Mouse (Mus musculus) lung, embryonic 16.5 days (tissue): ENCODE data around the gene Tmc7. TPM values are rescaled to one million over a fixed set of nuclear protein-coding genes. Genes with fewer than 3 reads are reported as not detected.

Experiments
- ATAC-seq: fragments of 200-750 bp; cut with Nextera tagmentation; 2 replicates; pipeline ENCODE4 v1.8.0; 2017; ENCODE audit warnings: low read depth, mild to moderate bottlenecking, moderate library complexity
- H3K27ac ChIP-seq: fragments of 300-500 bp; sonication (generic); 2 replicates; pipeline ENCODE4 v1.5.1; 2014; ENCODE audit warnings: mild to moderate bottlenecking, control low read depth, low read length
- H3K27me3 ChIP-seq: fragments of 300-500 bp; sonication (generic); 2 replicates; pipeline ENCODE4 v1.6.1; 2014; ENCODE audit warnings: low read depth, low read length, mixed read lengths; ENCODE audit not compliant: control insufficient read depth, insufficient read depth
- H3K36me3 ChIP-seq: fragments of 300-500 bp; sonication (generic); 2 replicates; pipeline ENCODE4 v1.6.1; 2014; ENCODE audit warnings: low read length; ENCODE audit not compliant: control insufficient read depth, insufficient read depth
- H3K4me1 ChIP-seq: fragments of 300-500 bp; sonication (generic); replicated peaks from 2 replicates; pipeline ENCODE4 v1.6.1; 2014; ENCODE audit warnings: low read length, mixed read lengths; ENCODE audit not compliant: control insufficient read depth, insufficient read depth
- H3K4me2 ChIP-seq: fragments of 300-500 bp; sonication (generic); 2 replicates; pipeline ENCODE4 v1.6.1; 2014; ENCODE audit warnings: low read depth, low read length, control low read depth
- H3K4me3 ChIP-seq: fragments of 300-500 bp; sonication (generic); 2 replicates; pipeline ENCODE4 v1.5.1; 2014; ENCODE audit warnings: mild to moderate bottlenecking, low read length, control low read depth
- H3K9ac ChIP-seq: fragments of 300-500 bp; sonication (generic); 2 replicates; pipeline ENCODE4 v1.6.1; 2014; ENCODE audit warnings: low read length, control low read depth
- H3K9me3 ChIP-seq: fragments of 300-500 bp; sonication (generic); 2 replicates; pipeline ENCODE4 v1.6.1; 2016; ENCODE audit warnings: low read length; ENCODE audit not compliant: control insufficient read depth
- WGBS: fragments of 180-500 bp; shearing (Covaris S2); extraction: QIAGEN DNeasy Blood & Tissue Kit; methylation state at CpG from one replicate; pipeline ENCODE4 v1.1.7; 2014; 5-methylcytosine and 5-hydroxymethylcytosine counted together
- polyA plus RNA-seq: library from polyadenylated mRNA; unstranded; fragments of >200 nt; fragmentation: Nextera tagmentation; extraction: Ambion mirVana; gene quantifications from 2 replicates; pipeline ENCODE4 v1.2.1, GENCODE M21; 2015

The Tmc7 gene
- polyA plus RNA-seq, 1 experiment from 2014 or later, result 3.3 TPM

GRCm38 (mm10) chr7:118532519-118533177 lies 51.9 kb downstream of the Tmc7 start:
- under 1% methylated on average over 36 of the region's 36 CpGs for WGBS
- Histone ChIP-seq H3K27ac (peak overlapping the region; percentile 97), H3K36me3 (no peaks in the 10 kb centered on the region), H3K9ac (peak overlapping the region; percentile 89), H3K4me2 (peak overlapping the region; percentile 79), H3K4me1 (peaks cover 10% of the 10 kb centered on the region; the same call in 1 of the 2 replicates), H3K27me3 (no peaks in the 10 kb centered on the region), H3K9me3 (no peaks in the 10 kb centered on the region), H3K4me3 (peak overlapping the region; percentile 84)
- ATAC-seq, result peak; percentile 94

GRCm38 (mm10) chr7:118526967-118527366 lies 57.6 kb downstream of the Tmc7 start:
- ATAC-seq, result no peak
- H3K36me3 ChIP-seq, result peaks cover 7% of the 10 kb centered on the region; the same call in 1 of the 2 replicates
- H3K27ac ChIP-seq, result no peak overlapping the region
- no peaks in the 10 kb centered on the region for H3K4me1 ChIP-seq
- no peak overlapping the region for H3K4me2 ChIP-seq
- H3K27me3 ChIP-seq, result no peaks in the 10 kb centered on the region
- no peak overlapping the region for H3K4me3 ChIP-seq
- 82% methylated on average over 4 of the region's 4 CpGs for WGBS
- H3K9ac ChIP-seq, result no peak overlapping the region
- no peaks in the 10 kb centered on the region for H3K9me3 ChIP-seq

GRCm38 (mm10) chr7:118522077-118522476 lies 62.5 kb downstream of the Tmc7 start:
- Histone ChIP-seq H3K9ac (no peak overlapping the region), H3K4me2 (no peak overlapping the region), H3K9me3 (no peaks in the 10 kb centered on the region), H3K27ac (no peak overlapping the region), H3K4me3 (no peak overlapping the region), H3K36me3 (peaks cover 3% of the 10 kb centered on the region; the same call in 1 of the 2 replicates), H3K4me1 (no peaks in the 10 kb centered on the region), H3K27me3 (no peaks in the 10 kb centered on the region)
- no peak for ATAC-seq
- 52% methylated on average over 5 of the region's 5 CpGs for WGBS

- Histone ChIP-seq H3K36me3 (no peaks in the 10 kb centered on the region), H3K9ac (no peak overlapping the region), H3K4me1 (no peaks in the 10 kb centered on the region), H3K27ac (no peak overlapping the region), H3K4me3 (no peak overlapping the region), H3K4me2 (no peak overlapping the region), H3K27me3 (no peaks in the 10 kb centered on the region), H3K9me3 (no peaks in the 10 kb centered on the region)
- WGBS, result 64% methylated on average over 8 of the region's 8 CpGs
- ATAC-seq, result no peak
Observed at GRCm38 (mm10) chr7:118519661-118520060, 64.9 kb downstream of the Tmc7 start.

GRCm38 (mm10) chr7:118518687-118519086 lies 65.8 kb downstream of the Tmc7 start:
- peak; percentile 90 for ATAC-seq
- Histone ChIP-seq H3K4me3 (no peak overlapping the region), H3K27me3 (no peaks in the 10 kb centered on the region), H3K9ac (no peak overlapping the region), H3K4me2 (no peak overlapping the region), H3K36me3 (no peaks in the 10 kb centered on the region), H3K27ac (no peak overlapping the region), H3K9me3 (no peaks in the 10 kb centered on the region), H3K4me1 (no peaks in the 10 kb centered on the region)
- 2% methylated on average over 18 of the region's 18 CpGs for whole genome bisulfite sequencing

- WGBS, result 58% methylated on average over 2 of the region's 2 CpGs
- Histone ChIP-seq H3K36me3 (no peaks in the 10 kb centered on the region), H3K4me1 (no peaks in the 10 kb centered on the region), H3K4me2 (no peak overlapping the region), H3K9ac (no peak overlapping the region), H3K27me3 (no peaks in the 10 kb centered on the region), H3K27ac (no peak overlapping the region), H3K4me3 (no peak overlapping the region), H3K9me3 (no peaks in the 10 kb centered on the region)
- peak; percentile 31; the same call in 1 of the 2 replicates for ATAC-seq
Observed at GRCm38 (mm10) chr7:118517819-118518218, 66.7 kb downstream of the Tmc7 start.

- no peaks in the 10 kb centered on the region for H3K36me3 ChIP-seq
- H3K27ac ChIP-seq, result no peak overlapping the region
- no peaks in the 10 kb centered on the region for H3K4me1 ChIP-seq
- H3K27me3 ChIP-seq, result no peaks in the 10 kb centered on the region
- H3K9me3 ChIP-seq, result no peaks in the 10 kb centered on the region
- ATAC-seq, result no peak
- WGBS, result 67% methylated on average over 7 of the region's 7 CpGs
- no peak overlapping the region for H3K4me2 ChIP-seq
- H3K4me3 ChIP-seq, result no peak overlapping the region
- no peak overlapping the region for H3K9ac ChIP-seq
Observed at GRCm38 (mm10) chr7:118508556-118508955, 76.0 kb downstream of the Tmc7 start.

- Histone ChIP-seq H3K4me2 (no peak overlapping the region), H3K27ac (no peak overlapping the region), H3K36me3 (no peaks in the 10 kb centered on the region), H3K9ac (no peak overlapping the region), H3K9me3 (no peaks in the 10 kb centered on the region), H3K4me3 (no peak overlapping the region), H3K27me3 (no peaks in the 10 kb centered on the region), H3K4me1 (no peaks in the 10 kb centered on the region)
- ATAC-seq, result peak; percentile 36; the same call in 1 of the 2 replicates
- 54% methylated on average over 4 of the region's 4 CpGs for WGBS
Observed at GRCm38 (mm10) chr7:118503844-118504243, 80.7 kb downstream of the Tmc7 start.

GRCm38 (mm10) chr7:118502333-118502732 lies 82.2 kb downstream of the Tmc7 start:
- no peak overlapping the region for H3K4me2 ChIP-seq
- WGBS, result 67% methylated on average over 8 of the region's 8 CpGs

More at GRCm38 (mm10) chr7:118502333-118502732, 82.2 kb downstream of the Tmc7 start:
- Histone ChIP-seq H3K27ac (no peak overlapping the region), H3K27me3 (no peaks in the 10 kb centered on the region), H3K9ac (no peak overlapping the region), H3K4me3 (no peak overlapping the region), H3K36me3 (no peaks in the 10 kb centered on the region), H3K9me3 (no peaks in the 10 kb centered on the region), H3K4me1 (no peaks in the 10 kb centered on the region)
- no peak for ATAC-seq
